Mouse (Mus musculus) CD4-positive, CD25-positive, alpha-beta regulatory T cell (primary cell): ENCODE data around the gene Ndufa8. TPM values are rescaled to one million over a fixed set of nuclear protein-coding genes. Genes with fewer than 3 reads are reported as not detected.

Source experiments
- polyA plus RNA-seq: library from polyadenylated mRNA; unstranded; fragments of 100-300 nt; shearing (Covaris generic); gene quantifications from one replicate; pipeline ENCODE4 v1.2.1, GENCODE M21; 2017

Ndufa8 gene
- 144 TPM for polyA plus RNA-seq

DNA sequence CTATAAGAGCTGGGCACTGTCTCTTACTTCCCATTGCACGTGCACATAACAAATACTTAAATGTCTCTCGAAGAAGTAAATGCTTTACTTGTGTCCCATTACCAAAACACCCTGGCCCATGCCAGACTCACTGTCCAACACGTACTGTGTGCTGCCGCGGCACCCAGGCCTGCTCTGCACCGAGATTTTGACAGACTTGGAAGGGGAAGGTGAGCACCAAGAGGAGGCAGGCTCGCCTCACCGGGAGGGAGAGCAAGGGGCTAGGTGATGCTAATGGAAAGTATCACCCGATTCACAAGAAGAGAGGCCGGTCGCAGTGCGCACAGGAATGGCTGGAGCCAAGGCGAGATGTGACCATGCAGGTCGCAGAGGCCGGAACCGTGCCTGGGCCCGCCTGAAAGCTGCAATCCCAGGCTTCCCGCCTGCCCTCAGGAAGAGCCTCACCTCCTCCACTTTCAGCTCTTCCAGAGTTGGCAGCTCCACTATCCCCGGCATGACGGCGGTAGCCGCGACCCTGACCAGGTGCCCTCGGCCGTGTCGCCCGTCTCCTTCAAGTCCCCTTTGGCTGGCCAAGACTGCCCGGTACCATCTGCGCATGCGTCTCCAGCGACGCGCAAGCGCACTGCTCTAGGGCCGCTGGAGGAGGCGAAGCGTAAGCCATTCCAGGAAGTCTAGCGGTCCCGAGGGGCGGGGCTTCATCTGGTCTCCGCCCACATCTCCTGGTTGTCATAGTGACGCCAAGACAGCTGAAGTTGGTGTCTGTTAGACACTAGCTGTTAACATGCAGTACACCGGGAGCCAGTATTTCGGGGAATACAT, at the start of gene Ndufa8, which contains the start of gene Morn5:
Gene Ndufa8, minus strand, starts transcription at position 659 of the 819 bp plus-strand sequence.
Gene Morn5, plus strand, starts transcription at position 711 of the 819 bp plus-strand sequence.

Other genes with a start within 250 kb of the Ndufa8 start
- gene Ttll11, start 69.5 kb downstream of the Ndufa8 start, polyA plus RNA-seq, result 0.89 TPM
- not detected for gene Morn5, start 52 bp upstream of the Ndufa8 start, polyA plus RNA-seq
- not detected for gene Lhx6, start 56.0 kb upstream of the Ndufa8 start, polyA plus RNA-seq
- gene Mrrf, start 87.0 kb upstream of the Ndufa8 start, polyA plus RNA-seq, result 17.7 TPM
- 56.9 TPM for gene Rbm18, start 87.4 kb upstream of the Ndufa8 start, polyA plus RNA-seq
- 1.2 TPM for gene Ptgs1, start 181.0 kb upstream of the Ndufa8 start, polyA plus RNA-seq